Mouse (Mus musculus) hindbrain, postnatal 0 days (tissue): ENCODE results near the gene Thnsl1. TPM values are rescaled to one million over a fixed set of nuclear protein-coding genes. Genes with fewer than 3 reads are reported as not detected.

ENCODE experiments used
- ATAC-seq: fragments of 200-750 bp; cut with Nextera tagmentation; 2 replicates; pipeline ENCODE4 v1.8.0; 2017; ENCODE audit warnings: mild to moderate bottlenecking, moderate TSS enrichment, moderate library complexity
- DNase-seq: peaks from one replicate; pipeline ENCODE4 v3.0.0-alpha.2; 2015; ENCODE audit warnings: low spot score
- H3K27ac ChIP-seq: fragments of 300-500 bp; sonication (generic); 2 replicates; pipeline ENCODE4 v1.5.1; 2014; ENCODE audit warnings: mild to moderate bottlenecking
- H3K27me3 ChIP-seq: fragments of 300-500 bp; sonication (generic); 2 replicates; pipeline ENCODE4 v1.6.1; 2014; ENCODE audit warnings: low read length, mixed read lengths; ENCODE audit not compliant: insufficient read depth
- H3K36me3 ChIP-seq: fragments of 300-500 bp; sonication (generic); 2 replicates; pipeline ENCODE4 v1.6.1; 2014; ENCODE audit warnings: low read length, mixed read lengths; ENCODE audit not compliant: insufficient read depth
- H3K4me1 ChIP-seq: fragments of 300-500 bp; sonication (generic); 2 replicates; pipeline ENCODE4 v1.6.1; 2014; ENCODE audit warnings: antibody characterized with exemption, low read length, mixed read lengths; ENCODE audit not compliant: insufficient read depth
- H3K4me2 ChIP-seq: fragments of 300-500 bp; sonication (generic); 2 replicates; pipeline ENCODE4 v1.6.1; 2014; ENCODE audit warnings: low read depth, mild to moderate bottlenecking, low read length, moderate library complexity, mixed read lengths
- H3K4me3 ChIP-seq: fragments of 300-500 bp; sonication (generic); 2 replicates; pipeline ENCODE4 v1.5.1; 2014; ENCODE audit warnings: low read length
- H3K9ac ChIP-seq: fragments of 300-500 bp; sonication (generic); replicated peaks from 2 replicates; pipeline ENCODE4 v1.6.1; 2014; ENCODE audit warnings: mild to moderate bottlenecking, low read length, moderate library complexity, mixed read lengths
- H3K9me3 ChIP-seq: fragments of 300-500 bp; sonication (generic); 2 replicates; pipeline ENCODE4 v1.6.1; 2016; ENCODE audit warnings: low read length, mixed read lengths
- CTCF ChIP-seq: IDR thresholded peaks from 2 replicates; pipeline ENCODE4 v1.5.1; 2016; ENCODE audit warnings: antibody characterized with exemption, control low read depth, low read depth
- WGBS: fragments of 180-500 bp; shearing (Covaris S2); extraction: QIAGEN DNeasy Blood & Tissue Kit; methylation state at CpG from one replicate; pipeline ENCODE4 v1.1.7; 2014; 5-methylcytosine and 5-hydroxymethylcytosine counted together
- polyA plus RNA-seq: library from polyadenylated mRNA; unstranded; fragments of >200 nt; fragmentation: Nextera tagmentation; extraction: Ambion mirVana; gene quantifications from 2 replicates; pipeline ENCODE4 v1.2.1, GENCODE M21; 2015
- total RNA-seq: library from RNA; depleted of rRNA; stranded (reverse); fragments of >200 nt; gene quantifications from 2 replicates; pipeline ENCODE4 v1.2.3, GENCODE M21; 2014

Gene Thnsl1
- total and polyA plus RNA-seq, 2 experiments from 2014 or later = 15.6 to 16.2 TPM

- no peak overlapping the region for H3K27ac ChIP-seq
- H3K4me1 ChIP-seq = peaks cover 6% of the 10 kb centered on the region
- no peaks in the 10 kb centered on the region for H3K9me3 ChIP-seq
- DNase-seq (no peak), ATAC-seq (no peak)
- WGBS = 84% methylated on average over 6 of the region's 6 CpGs
- peaks cover 6% of the 10 kb centered on the region; the same call in 1 of the 2 replicates for H3K36me3 ChIP-seq
- H3K27me3 ChIP-seq = no peaks in the 10 kb centered on the region
- H3K4me3 ChIP-seq = no peak overlapping the region
- H3K9ac ChIP-seq = no peak overlapping the region
- TF ChIP-seq CTCF = no peak
- no peak overlapping the region for H3K4me2 ChIP-seq
Measured at GRCm38 (mm10) chr2:21211361-21211760, 5.8 kb downstream of the Thnsl1 start.

GRCm38 (mm10) chr2:21214322-21214721 is 8.8 kb downstream of the Thnsl1 start:
- Histone ChIP-seq H3K27me3 (no peaks in the 10 kb centered on the region), H3K9ac (no peak overlapping the region), H3K4me3 (no peak overlapping the region), H3K4me2 (no peak overlapping the region), H3K9me3 (no peaks in the 10 kb centered on the region), H3K36me3 (peaks cover 6% of the 10 kb centered on the region), H3K27ac (no peak overlapping the region), H3K4me1 (no peaks in the 10 kb centered on the region)
- ATAC-seq = no peak
- TF ChIP-seq CTCF = peak; percentile 57
- no peak for DNase-seq

GRCm38 (mm10) chr2:21215284-21215683 is 9.8 kb downstream of the Thnsl1 start:
- no peaks in the 10 kb centered on the region for H3K4me1 ChIP-seq
- 95% methylated on average over 2 of the region's 2 CpGs for WGBS
- ATAC-seq (no peak), DNase-seq (no peak)
- no peaks in the 10 kb centered on the region for H3K27me3 ChIP-seq
- H3K27ac ChIP-seq = no peak overlapping the region
- H3K4me3 ChIP-seq = no peak overlapping the region
- H3K4me2 ChIP-seq = no peak overlapping the region
- peaks cover 6% of the 10 kb centered on the region for H3K36me3 ChIP-seq
- no peak for TF ChIP-seq CTCF
- H3K9me3 ChIP-seq = no peaks in the 10 kb centered on the region
- H3K9ac ChIP-seq = no peak overlapping the region

- Histone ChIP-seq H3K9me3 (no peaks in the 10 kb centered on the region), H3K27ac (no peak overlapping the region), H3K4me3 (no peak overlapping the region), H3K36me3 (no peaks in the 10 kb centered on the region), H3K4me1 (no peaks in the 10 kb centered on the region), H3K27me3 (no peaks in the 10 kb centered on the region), H3K9ac (no peak overlapping the region), H3K4me2 (no peak overlapping the region)
- ATAC-seq = no peak
- TF ChIP-seq CTCF = no peak
- WGBS = 93% methylated on average over 9 of the region's 9 CpGs
- no peak for DNase-seq
Measured at GRCm38 (mm10) chr2:21222453-21223384, 17.2 kb downstream of the Thnsl1 start.

- no peaks in the 10 kb centered on the region for H3K9me3 ChIP-seq
- no peaks in the 10 kb centered on the region for H3K4me1 ChIP-seq
- no peak overlapping the region for H3K4me2 ChIP-seq
- ATAC-seq (no peak), DNase-seq (no peak)
- WGBS = 71% methylated on average over 2 of the region's 2 CpGs
- no peak overlapping the region for H3K9ac ChIP-seq
- no peak for TF ChIP-seq CTCF
- no peaks in the 10 kb centered on the region for H3K27me3 ChIP-seq
- no peak overlapping the region for H3K4me3 ChIP-seq
- no peaks in the 10 kb centered on the region for H3K36me3 ChIP-seq
- no peak overlapping the region for H3K27ac ChIP-seq
Measured at GRCm38 (mm10) chr2:21230276-21230675, 24.8 kb downstream of the Thnsl1 start.

- H3K27ac ChIP-seq = no peak overlapping the region
- ATAC-seq (no peak), DNase-seq (no peak)
- no peaks in the 10 kb centered on the region for H3K9me3 ChIP-seq
- no peak for TF ChIP-seq CTCF
- no peak overlapping the region for H3K9ac ChIP-seq
- H3K36me3 ChIP-seq = no peaks in the 10 kb centered on the region
- 82% methylated on average over 3 of the region's 3 CpGs for WGBS
- H3K27me3 ChIP-seq = no peaks in the 10 kb centered on the region
- no peak overlapping the region for H3K4me2 ChIP-seq
- H3K4me3 ChIP-seq = no peak overlapping the region
- no peaks in the 10 kb centered on the region for H3K4me1 ChIP-seq
Measured at GRCm38 (mm10) chr2:21231147-21231546, 25.6 kb downstream of the Thnsl1 start.

GRCm38 (mm10) chr2:21234871-21235648 is 29.5 kb downstream of the Thnsl1 start:
- ATAC-seq (no peak), DNase-seq (no peak)
- H3K4me2 ChIP-seq = no peak overlapping the region
- H3K9me3 ChIP-seq = no peaks in the 10 kb centered on the region
- no peak overlapping the region for H3K9ac ChIP-seq
- no peak overlapping the region for H3K27ac ChIP-seq
- no peak overlapping the region for H3K4me3 ChIP-seq
- WGBS = 89% methylated on average over 9 of the region's 9 CpGs
- H3K27me3 ChIP-seq = no peaks in the 10 kb centered on the region
- no peak for TF ChIP-seq CTCF
- H3K4me1 ChIP-seq = no peaks in the 10 kb centered on the region
- no peaks in the 10 kb centered on the region for H3K36me3 ChIP-seq
